Mouse (Mus musculus): Measurements from ENCODE around the gene C2. TPM values are rescaled to one million over a fixed set of nuclear protein-coding genes. Genes with fewer than 3 reads are reported as not detected.
"Not testable (repeated sequence)": the region's sequence is repeated elsewhere in the genome, so short reads cannot be mapped to it uniquely, and the experiment has no call there.

The C2 gene
- polyA plus RNA-seq, 1 experiment from 2014 or later, result 1.5 TPM

- Histone ChIP-seq H3K27me3 (no peaks in the 10 kb centered on the region), H3K9ac (replicated peaks) (no peak overlapping the region), H3K4me3 (no peak overlapping the region), H3K27ac (replicated peaks) (no peak overlapping the region), H3K9me3 (no peaks in the 10 kb centered on the region), H3K36me3 (peaks cover 64% of the 10 kb centered on the region), H3K4me1 (peaks cover 21% of the 10 kb centered on the region), H3K4me2 (replicated peaks) (no peak overlapping the region)
- ATAC-seq (replicated peaks), result no peak
- WGBS, result 87% methylated on average over 6 of the region's 6 CpGs
Observed at GRCm38 (mm10) chr17:34840736-34841307, 57.2 kb downstream of the C2 start.

- H3K4me1 ChIP-seq, result peaks cover 30% of the 10 kb centered on the region
- no peak overlapping the region for H3K4me2 ChIP-seq (replicated peaks)
- 89% methylated on average over 7 of the region's 7 CpGs for WGBS
- peaks cover 52% of the 10 kb centered on the region for H3K36me3 ChIP-seq
- H3K9me3 ChIP-seq, result no peaks in the 10 kb centered on the region
- ATAC-seq (replicated peaks), result no peak
- H3K9ac ChIP-seq (replicated peaks), result no peak overlapping the region
- no peak overlapping the region for H3K27ac ChIP-seq (replicated peaks)
- H3K27me3 ChIP-seq, result no peaks in the 10 kb centered on the region
- H3K4me3 ChIP-seq, result 0 out of 2 replicates have a peak overlapping the region, but pooled peaks have one; percentile 1
Observed at GRCm38 (mm10) chr17:34838785-34839184, 59.3 kb downstream of the C2 start.

GRCm38 (mm10) chr17:34837464-34838324 is 60.4 kb downstream of the C2 start:
- no peaks in the 10 kb centered on the region for H3K27me3 ChIP-seq
- H3K4me2 ChIP-seq (replicated peaks), result peak overlapping the region; percentile 87
- H3K4me1 ChIP-seq, result peaks cover 30% of the 10 kb centered on the region
- WGBS, result 42% methylated on average over 43 of the region's 43 CpGs
- peak overlapping the region; percentile 80 for H3K4me3 ChIP-seq
- no peaks in the 10 kb centered on the region for H3K9me3 ChIP-seq
- ATAC-seq (replicated peaks), result peak; percentile 17; the same call in 1 of the 2 replicates
- peak overlapping the region; percentile 71 for H3K9ac ChIP-seq (replicated peaks)
- H3K36me3 ChIP-seq, result peaks cover 44% of the 10 kb centered on the region
- H3K27ac ChIP-seq (replicated peaks), result peak overlapping the region; percentile 87

GRCm38 (mm10) chr17:34836856-34837221 is 61.2 kb downstream of the C2 start, which contains the start of the genes Stk19 and Dxo:
TSS of gene Stk19 (minus strand) at chr17:34836945.
TSS of gene Dxo (plus strand) at chr17:34837019.
- H3K9me3 ChIP-seq, result no peaks in the 10 kb centered on the region
- under 1% methylated on average over 40 of the region's 40 CpGs for WGBS
- peak; percentile 90 for ATAC-seq (replicated peaks)
- peaks cover 42% of the 10 kb centered on the region for H3K36me3 ChIP-seq
- peak within 1 kb of the TSS; percentile 87 for H3K27ac ChIP-seq (replicated peaks)
- H3K4me3 ChIP-seq, result peak within 1 kb of the TSS; percentile 80
- H3K27me3 ChIP-seq, result no peaks in the 10 kb centered on the region
- peak within 1 kb of the TSS; percentile 98 for H3K4me2 ChIP-seq (replicated peaks)
- H3K9ac ChIP-seq (replicated peaks), result peak within 1 kb of the TSS; percentile 71
- peaks cover 30% of the 10 kb centered on the region for H3K4me1 ChIP-seq

GRCm38 (mm10) chr17:34836155-34836855 is 61.8 kb downstream of the C2 start:
- Histone ChIP-seq H3K36me3 (peaks cover 37% of the 10 kb centered on the region), H3K4me2 (replicated peaks) (peak overlapping the region; percentile 98), H3K9me3 (no peaks in the 10 kb centered on the region), H3K27ac (replicated peaks) (peak overlapping the region; percentile 87), H3K9ac (replicated peaks) (peak overlapping the region; percentile 71), H3K4me3 (peak overlapping the region; percentile 80), H3K4me1 (peaks cover 30% of the 10 kb centered on the region), H3K27me3 (no peaks in the 10 kb centered on the region)
- peak; percentile 80 for ATAC-seq (replicated peaks)
- WGBS, result 3% methylated on average over 47 of the region's 48 CpGs

GRCm38 (mm10) chr17:34830776-34831175 is 67.3 kb downstream of the C2 start:
- H3K4me2 ChIP-seq (replicated peaks); H3K9me3 ChIP-seq; H3K9ac ChIP-seq (replicated peaks); H3K27me3 ChIP-seq; H3K27ac ChIP-seq (replicated peaks); ATAC-seq (replicated peaks); H3K4me3 ChIP-seq; H3K4me1 ChIP-seq: not testable (repeated sequence)
- WGBS, result 83% methylated on average over 1 of the region's 1 CpGs
- H3K36me3 ChIP-seq, result peaks cover 56% of the 10 kb centered on the region

GRCm38 (mm10) chr17:34814818-34815370 is 83.2 kb downstream of the C2 start:
- Histone ChIP-seq H3K4me2 (replicated peaks) (no peak overlapping the region), H3K4me3 (no peak overlapping the region), H3K4me1 (no peaks in the 10 kb centered on the region), H3K27me3 (no peaks in the 10 kb centered on the region), H3K36me3 (no peaks in the 10 kb centered on the region), H3K9ac (replicated peaks) (no peak overlapping the region), H3K27ac (replicated peaks) (no peak overlapping the region), H3K9me3 (no peaks in the 10 kb centered on the region)
- 84% methylated on average over 7 of the region's 7 CpGs for WGBS
- ATAC-seq (replicated peaks), result no peak

- H3K9ac ChIP-seq (replicated peaks); H3K36me3 ChIP-seq; H3K27me3 ChIP-seq; H3K27ac ChIP-seq (replicated peaks); H3K9me3 ChIP-seq; H3K4me2 ChIP-seq (replicated peaks); ATAC-seq (replicated peaks); H3K4me3 ChIP-seq; H3K4me1 ChIP-seq: not testable (repeated sequence)
- WGBS, result 67% methylated on average over 12 of the region's 12 CpGs
Observed at GRCm38 (mm10) chr17:34813747-34814146, 84.3 kb downstream of the C2 start.

Small RNA genes lying within 50 kb of the gene (microRNA-seq; reads per million reads assigned to microRNA genes)
- gene Mir6970 (0.88 reads per million), gene Mir6971 (4.0 reads per million, percentile 13 among the genes with 10 or more reads in this experiment), gene Mir6972 (not detected)

Other genes starting within 250 kb of the C2 start
- 0.05 and 0.06 TPM in 2 replicates for gene Tnxb, start 227.7 kb downstream of the C2 start, polyA plus RNA-seq (2015; fragmentation: Nextera tagmentation; extraction: Ambion mirVana)
- gene C4b, start 154.4 kb downstream of the C2 start, polyA plus RNA-seq (2015; fragmentation: Nextera tagmentation; extraction: Ambion mirVana), result 0.04 TPM in 1 of 2 replicates, not detected in the other
- not detected in 2 replicates for gene Cyp21a1, start 93.7 kb downstream of the C2 start, polyA plus RNA-seq (2015; fragmentation: Nextera tagmentation; extraction: Ambion mirVana)
- 39.8 and 43.0 TPM in 2 replicates for gene Stk19, start 61.3 kb downstream of the C2 start, polyA plus RNA-seq (2015; fragmentation: Nextera tagmentation; extraction: Ambion mirVana)
- 75.2 and 77.8 TPM in 2 replicates for gene Dxo, start 61.2 kb downstream of the C2 start, polyA plus RNA-seq (2015; fragmentation: Nextera tagmentation; extraction: Ambion mirVana)
- gene Skiv2l, start 48.1 kb downstream of the C2 start, polyA plus RNA-seq (2015; fragmentation: Nextera tagmentation; extraction: Ambion mirVana), result 59.6 and 59.7 TPM in 2 replicates
- gene Nelfe, start 47.9 kb downstream of the C2 start, polyA plus RNA-seq (2015; fragmentation: Nextera tagmentation; extraction: Ambion mirVana), result 94.9 and 97.1 TPM in 2 replicates
- gene Cfb, start 35.7 kb downstream of the C2 start, polyA plus RNA-seq (2015; fragmentation: Nextera tagmentation; extraction: Ambion mirVana), result 1.8 and 2.1 TPM in 2 replicates
- gene Zbtb12, start 18.8 kb downstream of the C2 start, polyA plus RNA-seq (2015; fragmentation: Nextera tagmentation; extraction: Ambion mirVana), result 9.5 and 9.9 TPM in 2 replicates
- gene Gm20547, start 16.2 kb downstream of the C2 start, polyA plus RNA-seq (2015; fragmentation: Nextera tagmentation; extraction: Ambion mirVana), result 0.17 TPM in 1 of 2 replicates, not detected in the other
- 108 and 111 TPM in 2 replicates for gene Ehmt2, start 204 bp upstream of the C2 start, polyA plus RNA-seq (2015; fragmentation: Nextera tagmentation; extraction: Ambion mirVana)
- gene Slc44a4, start 16.2 kb upstream of the C2 start, polyA plus RNA-seq (2015; fragmentation: Nextera tagmentation; extraction: Ambion mirVana), result not detected in 2 replicates
- gene Neu1, start 33.0 kb upstream of the C2 start, polyA plus RNA-seq (2015; fragmentation: Nextera tagmentation; extraction: Ambion mirVana), result 27.9 and 31.0 TPM in 2 replicates
- 0.10 and 0.17 TPM in 2 replicates for gene Hspa1b, start 61.0 kb upstream of the C2 start, polyA plus RNA-seq (2015; fragmentation: Nextera tagmentation; extraction: Ambion mirVana)
- gene Gm20481, start 71.6 kb upstream of the C2 start, polyA plus RNA-seq (2015; fragmentation: Nextera tagmentation; extraction: Ambion mirVana), result not detected in 2 replicates
- gene Hspa1a, start 73.9 kb upstream of the C2 start, polyA plus RNA-seq (2015; fragmentation: Nextera tagmentation; extraction: Ambion mirVana), result 3.6 and 3.7 TPM in 2 replicates
- gene Hspa1l, start 74.4 kb upstream of the C2 start, polyA plus RNA-seq (2015; fragmentation: Nextera tagmentation; extraction: Ambion mirVana), result 1.5 TPM in 2 replicates
- gene Lsm2, start 83.6 kb upstream of the C2 start, polyA plus RNA-seq (2015; fragmentation: Nextera tagmentation; extraction: Ambion mirVana), result 132 and 149 TPM in 2 replicates
- gene Vars, start 102.7 kb upstream of the C2 start, polyA plus RNA-seq (2015; fragmentation: Nextera tagmentation; extraction: Ambion mirVana), result 82.9 and 88.6 TPM in 2 replicates
- gene Vwa7, start 118.3 kb upstream of the C2 start, polyA plus RNA-seq (2015; fragmentation: Nextera tagmentation; extraction: Ambion mirVana), result 0.14 and 0.28 TPM in 2 replicates
- gene Sapcd1, start 129.8 kb upstream of the C2 start, polyA plus RNA-seq (2015; fragmentation: Nextera tagmentation; extraction: Ambion mirVana), result 5.8 and 5.9 TPM in 2 replicates
- gene Msh5, start 148.5 kb upstream of the C2 start, polyA plus RNA-seq (2015; fragmentation: Nextera tagmentation; extraction: Ambion mirVana), result 2.8 and 3.2 TPM in 2 replicates
- 98.4 and 100 TPM in 2 replicates for gene Clic1, start 151.7 kb upstream of the C2 start, polyA plus RNA-seq (2015; fragmentation: Nextera tagmentation; extraction: Ambion mirVana)
- 540 and 556 TPM in 2 replicates for gene Ddah2, start 160.8 kb upstream of the C2 start, polyA plus RNA-seq (2015; fragmentation: Nextera tagmentation; extraction: Ambion mirVana)
- not detected in 2 replicates for gene Ly6g6c, start 167.1 kb upstream of the C2 start, polyA plus RNA-seq (2015; fragmentation: Nextera tagmentation; extraction: Ambion mirVana)
- gene Mpig6b, start 167.9 kb upstream of the C2 start, polyA plus RNA-seq (2015; fragmentation: Nextera tagmentation; extraction: Ambion mirVana), result 0.15 and 0.17 TPM in 2 replicates
- gene Ly6g6e, start 178.6 kb upstream of the C2 start, polyA plus RNA-seq (2015; fragmentation: Nextera tagmentation; extraction: Ambion mirVana), result 10.0 and 11.9 TPM in 2 replicates
- gene Ly6g6d, start 179.8 kb upstream of the C2 start, polyA plus RNA-seq (2015; fragmentation: Nextera tagmentation; extraction: Ambion mirVana), result 0.46 and 0.47 TPM in 2 replicates
- gene Ly6g6f, start 187.3 kb upstream of the C2 start, polyA plus RNA-seq (2015; fragmentation: Nextera tagmentation; extraction: Ambion mirVana), result 0.32 TPM in 1 of 2 replicates, not detected in the other
- gene Abhd16a, start 191.0 kb upstream of the C2 start, polyA plus RNA-seq (2015; fragmentation: Nextera tagmentation; extraction: Ambion mirVana), result 93.2 and 97.4 TPM in 2 replicates
- not detected in 2 replicates for gene Ly6g5c, start 210.0 kb upstream of the C2 start, polyA plus RNA-seq (2015; fragmentation: Nextera tagmentation; extraction: Ambion mirVana)
- gene Ly6g5b, start 217.2 kb upstream of the C2 start, polyA plus RNA-seq (2015; fragmentation: Nextera tagmentation; extraction: Ambion mirVana), result 1.2 and 1.3 TPM in 2 replicates
- 29.3 and 32.0 TPM in 2 replicates for gene Gpank1, start 223.2 kb upstream of the C2 start, polyA plus RNA-seq (2015; fragmentation: Nextera tagmentation; extraction: Ambion mirVana)
- 307 and 309 TPM in 2 replicates for gene Csnk2b, start 223.8 kb upstream of the C2 start, polyA plus RNA-seq (2015; fragmentation: Nextera tagmentation; extraction: Ambion mirVana)
- gene D17H6S53E, start 228.1 kb upstream of the C2 start, polyA plus RNA-seq (2015; fragmentation: Nextera tagmentation; extraction: Ambion mirVana), result 8.7 TPM in 2 replicates
- 0.28 and 0.31 TPM in 2 replicates for gene Apom, start 233.8 kb upstream of the C2 start, polyA plus RNA-seq (2015; fragmentation: Nextera tagmentation; extraction: Ambion mirVana)
- 92.3 and 93.8 TPM in 2 replicates for gene Bag6, start 236.9 kb upstream of the C2 start, polyA plus RNA-seq (2015; fragmentation: Nextera tagmentation; extraction: Ambion mirVana)

Data from forebrain, embryonic 15.5 days (tissue).